Mouse (Mus musculus): ENCODE results near the gene Agap2.

Gene Agap2

GRCm38 (mm10) chr10:127076082-127076481 is 998 bp downstream of the Agap2 start:
- DNase-seq (ENCODE audit: low read depth, low spot score), result no peak

- DNase-seq (ENCODE audit: low read depth, low spot score), result no peak
These were observed 2.4 kb downstream of the Agap2 start for GRCm38 (mm10) chr10:127077515-127077914.

GRCm38 (mm10) chr10:127078001-127078676 is 3.1 kb downstream of the Agap2 start:
- peak; percentile 14 for DNase-seq (ENCODE audit: low read depth, low spot score)

- DNase-seq (ENCODE audit: low read depth, low spot score), result no peak
These were observed 3.8 kb downstream of the Agap2 start for GRCm38 (mm10) chr10:127078677-127079575.

GRCm38 (mm10) chr10:127079665-127080391 is 4.7 kb downstream of the Agap2 start:
- peak; percentile 60 for DNase-seq (ENCODE audit: low read depth, low spot score)

- no peak for DNase-seq (ENCODE audit: low read depth, low spot score)
These were observed 6.1 kb downstream of the Agap2 start for GRCm38 (mm10) chr10:127080901-127081780.

- DNase-seq (ENCODE audit: low read depth, low spot score), result no peak
These were observed 7.0 kb downstream of the Agap2 start for GRCm38 (mm10) chr10:127081996-127082620.

GRCm38 (mm10) chr10:127083292-127083914 is 8.3 kb downstream of the Agap2 start:
- no peak for DNase-seq (ENCODE audit: low read depth, low spot score)

- no peak for DNase-seq (ENCODE audit: low read depth, low spot score)
These were observed 8.8 kb downstream of the Agap2 start for GRCm38 (mm10) chr10:127083915-127084306.

GRCm38 (mm10) chr10:127085052-127085451 is 10.0 kb downstream of the Agap2 start:
- no peak for DNase-seq (ENCODE audit: low read depth, low spot score)

GRCm38 (mm10) chr10:127085633-127086032 is 10.5 kb downstream of the Agap2 start:
- DNase-seq (ENCODE audit: low read depth, low spot score), result no peak

- peak; percentile 69 for DNase-seq (ENCODE audit: low read depth, low spot score)
These were observed 15.7 kb downstream of the Agap2 start for GRCm38 (mm10) chr10:127090560-127091411.

GRCm38 (mm10) chr10:127091507-127092396 is 16.7 kb downstream of the Agap2 start:
- DNase-seq (ENCODE audit: low read depth, low spot score), result no peak

- no peak for DNase-seq (ENCODE audit: low read depth, low spot score)
These were observed 17.7 kb downstream of the Agap2 start for GRCm38 (mm10) chr10:127092742-127093141.

GRCm38 (mm10) chr10:127094382-127094802 is 19.3 kb downstream of the Agap2 start:
- no peak for DNase-seq (ENCODE audit: low read depth, low spot score)

- peak; percentile 33 for DNase-seq (ENCODE audit: low read depth, low spot score)
These were observed 23.4 kb downstream of the Agap2 start for GRCm38 (mm10) chr10:127098514-127098913.

- DNase-seq (ENCODE audit: low read depth, low spot score), result no peak
These were observed 24.1 kb downstream of the Agap2 start for GRCm38 (mm10) chr10:127099191-127099590.

GRCm38 (mm10) chr10:127099868-127100267 is 24.8 kb downstream of the Agap2 start:
- no peak for DNase-seq (ENCODE audit: low read depth, low spot score)

Data from ZHBTc4 (cell line).